Mouse (Mus musculus): ENCODE data around the gene Tm7sf2. TPM values are rescaled to one million over a fixed set of nuclear protein-coding genes. Genes with fewer than 3 reads are reported as not detected.

The Tm7sf2 gene
- polyA plus RNA-seq, 1 experiment from 2014 or later, result 44.3 TPM

Small RNAs within 50 kb of the gene (microRNA-seq; reads per million reads assigned to microRNA genes)
- gene Mir6988, result 1.5 reads per million

Other genes with a start within 250 kb of the Tm7sf2 start
- 27.0 and 33.0 TPM in 2 replicates for gene Frmd8, start 193.1 kb downstream of the Tm7sf2 start, polyA plus RNA-seq (2016; fragmentation: Nextera tagmentation; extraction: Ambion mirVana)
- gene Slc25a45, start 190.6 kb downstream of the Tm7sf2 start, polyA plus RNA-seq (2016; fragmentation: Nextera tagmentation; extraction: Ambion mirVana), result 1.7 and 2.5 TPM in 2 replicates
- 10.5 and 11.8 TPM in 2 replicates for gene Tigd3, start 174.2 kb downstream of the Tm7sf2 start, polyA plus RNA-seq (2016; fragmentation: Nextera tagmentation; extraction: Ambion mirVana)
- gene Dpf2, start 155.4 kb downstream of the Tm7sf2 start, polyA plus RNA-seq (2016; fragmentation: Nextera tagmentation; extraction: Ambion mirVana), result 156 and 174 TPM in 2 replicates
- 4.7 and 5.7 TPM in 2 replicates for gene Cdc42ep2, start 143.6 kb downstream of the Tm7sf2 start, polyA plus RNA-seq (2016; fragmentation: Nextera tagmentation; extraction: Ambion mirVana)
- 44.4 and 46.6 TPM in 2 replicates for gene Pola2, start 104.2 kb downstream of the Tm7sf2 start, polyA plus RNA-seq (2016; fragmentation: Nextera tagmentation; extraction: Ambion mirVana)
- not detected in 2 replicates for gene Slc22a20, start 82.2 kb downstream of the Tm7sf2 start, polyA plus RNA-seq (2016; fragmentation: Nextera tagmentation; extraction: Ambion mirVana)
- gene Capn1, start 52.5 kb downstream of the Tm7sf2 start, polyA plus RNA-seq (2016; fragmentation: Nextera tagmentation; extraction: Ambion mirVana), result 5.6 and 6.4 TPM in 2 replicates
- 33.2 and 35.2 TPM in 2 replicates for gene Syvn1, start 21.8 kb downstream of the Tm7sf2 start, polyA plus RNA-seq (2016; fragmentation: Nextera tagmentation; extraction: Ambion mirVana)
- gene Mrpl49, start 10.6 kb downstream of the Tm7sf2 start, polyA plus RNA-seq (2016; fragmentation: Nextera tagmentation; extraction: Ambion mirVana), result 66.0 and 68.6 TPM in 2 replicates
- 635 and 643 TPM in 2 replicates for gene Fau, start 10.5 kb downstream of the Tm7sf2 start, polyA plus RNA-seq (2016; fragmentation: Nextera tagmentation; extraction: Ambion mirVana)
- 34.3 and 38.2 TPM in 2 replicates for gene Znhit2, start 7.2 kb downstream of the Tm7sf2 start, polyA plus RNA-seq (2016; fragmentation: Nextera tagmentation; extraction: Ambion mirVana)
- gene Vps51, start 8.9 kb upstream of the Tm7sf2 start, polyA plus RNA-seq (2016; fragmentation: Nextera tagmentation; extraction: Ambion mirVana), result 79.4 and 80.6 TPM in 2 replicates
- not detected in 2 replicates for gene Tmem262, start 11.7 kb upstream of the Tm7sf2 start, polyA plus RNA-seq (2016; fragmentation: Nextera tagmentation; extraction: Ambion mirVana)
- 2.6 and 3.2 TPM in 2 replicates for gene Gm28374, start 13.9 kb upstream of the Tm7sf2 start, polyA plus RNA-seq (2016; fragmentation: Nextera tagmentation; extraction: Ambion mirVana)
- gene Zfpl1, start 16.6 kb upstream of the Tm7sf2 start, polyA plus RNA-seq (2016; fragmentation: Nextera tagmentation; extraction: Ambion mirVana), result 72.4 and 75.0 TPM in 2 replicates
- gene Cdca5, start 16.6 kb upstream of the Tm7sf2 start, polyA plus RNA-seq (2016; fragmentation: Nextera tagmentation; extraction: Ambion mirVana), result 27.1 and 28.4 TPM in 2 replicates
- 0.33 TPM in 1 of 2 replicates, not detected in the other for gene AC131692.1, start 26.0 kb upstream of the Tm7sf2 start, polyA plus RNA-seq (2016; fragmentation: Nextera tagmentation; extraction: Ambion mirVana)
- 0.63 and 0.82 TPM in 2 replicates for gene Naaladl1, start 37.4 kb upstream of the Tm7sf2 start, polyA plus RNA-seq (2016; fragmentation: Nextera tagmentation; extraction: Ambion mirVana)
- gene Sac3d1, start 50.3 kb upstream of the Tm7sf2 start, polyA plus RNA-seq (2016; fragmentation: Nextera tagmentation; extraction: Ambion mirVana), result 53.5 and 59.0 TPM in 2 replicates
- 40.3 and 42.3 TPM in 2 replicates for gene Snx15, start 59.9 kb upstream of the Tm7sf2 start, polyA plus RNA-seq (2016; fragmentation: Nextera tagmentation; extraction: Ambion mirVana)
- not detected in 2 replicates for gene Batf2, start 72.6 kb upstream of the Tm7sf2 start, polyA plus RNA-seq (2016; fragmentation: Nextera tagmentation; extraction: Ambion mirVana)
- 100 and 102 TPM in 2 replicates for gene Arl2, start 73.2 kb upstream of the Tm7sf2 start, polyA plus RNA-seq (2016; fragmentation: Nextera tagmentation; extraction: Ambion mirVana)
- not detected in 2 replicates for gene Majin, start 116.0 kb upstream of the Tm7sf2 start, polyA plus RNA-seq (2016; fragmentation: Nextera tagmentation; extraction: Ambion mirVana)
- gene Gpha2, start 158.0 kb upstream of the Tm7sf2 start, polyA plus RNA-seq (2016; fragmentation: Nextera tagmentation; extraction: Ambion mirVana), result not detected in 2 replicates
- 77.8 and 82.8 TPM in 2 replicates for gene Ppp2r5b, start 167.5 kb upstream of the Tm7sf2 start, polyA plus RNA-seq (2016; fragmentation: Nextera tagmentation; extraction: Ambion mirVana)
- 13.8 and 14.7 TPM in 2 replicates for gene Atg2a, start 173.3 kb upstream of the Tm7sf2 start, polyA plus RNA-seq (2016; fragmentation: Nextera tagmentation; extraction: Ambion mirVana)
- 87.2 and 96.4 TPM in 2 replicates for gene Ehd1, start 208.4 kb upstream of the Tm7sf2 start, polyA plus RNA-seq (2016; fragmentation: Nextera tagmentation; extraction: Ambion mirVana)
- 0.27 and 0.60 TPM in 2 replicates for gene Cdc42bpg, start 238.1 kb upstream of the Tm7sf2 start, polyA plus RNA-seq (2016; fragmentation: Nextera tagmentation; extraction: Ambion mirVana)